Comparison of ENCODE assay signal across 32 mouse cellular contexts in genomic region chr12:73103713-73104112, GRCm38 (mm10). TPM values are rescaled to one million over a fixed set of nuclear protein-coding genes. Genes with fewer than 3 reads are reported as not detected.
DNase-seq lines count a peak whose midpoint lies in the region; ATAC-seq lines count a peak whose summit lies in the region.
"Had no signal": no experiment of that assay in that cellular context is flagged by ENCODE, and none has a peak within 500 bp of the region (broad histone marks: within the 10 kb centered on the region; RNA-seq: fewer than 3 reads in every experiment).

No protein-coding gene starts in this region.

- ATAC-seq in limb, embryonic 11.5 days (ENCODE audit: insufficient number of reproducible peaks, low FRiP score, low TSS enrichment, low read depth) = peak; percentile 60; the same call in 1 of the 2 replicates
- ATAC-seq in limb, embryonic 12.5 days (ENCODE audit: insufficient number of reproducible peaks, insufficient read depth, low FRiP score, low TSS enrichment, low read depth) = 0 out of 2 replicates have a peak, but pooled peaks have one; percentile 59
- ATAC-seq: CD4-positive, CD25-positive, alpha-beta regulatory T cell, adult 4 months; forebrain, embryonic 14.5 days; intestine, embryonic 16.5 days; lung, postnatal 0 days; midbrain, embryonic 13.5 days had no signal

- intact Hi-C loops in left cerebral cortex, postnatal 4 days (cut with DNase I) = no loop called here

- no peaks in the 10 kb centered on the region for H3K9me3 ChIP-seq in limb, embryonic 11.5 days (ENCODE audit: control insufficient read depth, low read length)
- H3K9me3 ChIP-seq in limb, embryonic 10.5 days (replicated peaks) = no peaks in the 10 kb centered on the region
- peaks cover 9% of the 10 kb centered on the region; the same call in 1 of the 2 replicates for H3K9me3 ChIP-seq in limb, embryonic 12.5 days
- H3K9me3 ChIP-seq: heart, embryonic 10.5 days; limb, embryonic 15.5 days; liver, embryonic 13.5 days; stomach, embryonic 15.5 days had no signal

- no peak overlapping the region for H3K4me3 ChIP-seq in limb, embryonic 11.5 days (ENCODE audit: low read depth, low read length)
- H3K4me3 ChIP-seq in limb, embryonic 10.5 days = no peak overlapping the region
- no peak overlapping the region for H3K4me3 ChIP-seq in limb, embryonic 12.5 days (replicated peaks)
- H3K4me3 ChIP-seq: heart, embryonic 10.5 days; hindbrain, embryonic 13.5 days; limb, embryonic 15.5 days; liver, embryonic 13.5 days; midbrain, embryonic 13.5 days; stomach, embryonic 15.5 days had no signal

- H3K9ac ChIP-seq in limb, embryonic 11.5 days (ENCODE audit: low read length) = no peak overlapping the region
- H3K9ac ChIP-seq in limb, embryonic 12.5 days (replicated peaks) = no peak overlapping the region
- H3K9ac ChIP-seq: hindbrain, embryonic 13.5 days; limb, embryonic 15.5 days; liver, embryonic 13.5 days; midbrain, embryonic 13.5 days; stomach, embryonic 15.5 days had no signal

- H3K4me1 ChIP-seq in limb, embryonic 11.5 days (ENCODE audit: control insufficient read depth, insufficient read depth, low read length) = peaks cover 3% of the 10 kb centered on the region; the same call in 1 of the 2 replicates
- peaks cover 7% of the 10 kb centered on the region for H3K4me1 ChIP-seq in limb, embryonic 10.5 days
- peaks cover 8% of the 10 kb centered on the region for H3K4me1 ChIP-seq in limb, embryonic 12.5 days (replicated peaks)
- H3K4me1 ChIP-seq: heart, embryonic 10.5 days; hindbrain, embryonic 13.5 days; limb, embryonic 15.5 days; liver, embryonic 13.5 days; midbrain, embryonic 13.5 days; stomach, embryonic 15.5 days had no signal

- H3K27me3 ChIP-seq in limb, embryonic 11.5 days (ENCODE audit: control insufficient read depth, insufficient read depth, low read length) = no peaks in the 10 kb centered on the region
- no peaks in the 10 kb centered on the region for H3K27me3 ChIP-seq in limb, embryonic 10.5 days (ENCODE audit: low read depth, poor library complexity, severe bottlenecking)
- no peaks in the 10 kb centered on the region for H3K27me3 ChIP-seq in limb, embryonic 12.5 days
- H3K27me3 ChIP-seq: limb, embryonic 15.5 days; midbrain, embryonic 13.5 days; stomach, embryonic 15.5 days had no signal

- 83% methylated on average over 12 of the region's 12 CpGs for WGBS in limb, embryonic 11.5 days
- WGBS in limb, embryonic 10.5 days = 83% methylated on average over 12 of the region's 12 CpGs
- WGBS in limb, embryonic 12.5 days = 79% methylated on average over 12 of the region's 12 CpGs

- peaks cover 19% of the 10 kb centered on the region for H3K36me3 ChIP-seq in limb, embryonic 11.5 days (ENCODE audit: control insufficient read depth, insufficient read depth, low read length)
- peaks cover 95% of the 10 kb centered on the region for H3K36me3 ChIP-seq in limb, embryonic 10.5 days
- peaks cover 68% of the 10 kb centered on the region for H3K36me3 ChIP-seq in limb, embryonic 12.5 days
- H3K36me3 ChIP-seq: liver, embryonic 13.5 days had no signal

- H3K4me2 ChIP-seq in limb, embryonic 11.5 days (ENCODE audit: low read depth, severe bottlenecking) = no peak overlapping the region
- H3K4me2 ChIP-seq in limb, embryonic 12.5 days = no peak overlapping the region
- H3K4me2 ChIP-seq: hindbrain, embryonic 13.5 days; limb, embryonic 15.5 days; liver, embryonic 13.5 days; midbrain, embryonic 13.5 days; stomach, embryonic 15.5 days had no signal

- no peak for DNase-seq in limb, embryonic 11.5 days (ENCODE audit: low spot score)
- DNase-seq in limb, embryonic 10.5 days (ENCODE audit: low spot score) = no peak
- peak; percentile 55 for DNase-seq in ZHBTc4 (ENCODE audit: low read depth, low spot score)
- no peak for DNase-seq in left cerebral cortex, postnatal 4 days
- DNase-seq in c-Kit-positive CD71-positive TER-119-positive erythroid progenitor cells, embryonic 14.5 days (ENCODE audit: low spot score) = no peak
- no peak for DNase-seq in kidney, adult 9 months
- DNase-seq: adrenal gland, postnatal 14 days; cerebellum, adult 11-12 months; cerebellum, postnatal 10 days; heart, postnatal 4 days; kidney, adult 8-10 months; kidney, postnatal 10 days; layer of hippocampus, postnatal 36 days; liver, embryonic 13.5 days; lung, adult 18-20 months; right cerebral cortex, postnatal 25 days; thymus, adult 2 months; thymus, postnatal 36 days had no signal

- H3K27ac ChIP-seq in limb, embryonic 11.5 days (replicated peaks; ENCODE audit: low read depth, low read length) = no peak overlapping the region
- H3K27ac ChIP-seq in limb, embryonic 10.5 days = no peak overlapping the region
- no peak overlapping the region for H3K27ac ChIP-seq in limb, embryonic 12.5 days
- H3K27ac ChIP-seq: heart, embryonic 10.5 days; hindbrain, embryonic 13.5 days; limb, embryonic 15.5 days; liver, embryonic 13.5 days; macrophage; midbrain, embryonic 13.5 days; stomach, embryonic 15.5 days had no signal

RNA-seq across cellular contexts. Expression of gene Six4, which starts 9.5 kb away (rescaled TPM):
- polyA plus RNA-seq in limb, embryonic 11.5 days (2014; fragmentation: Nextera tagmentation; extraction: Ambion mirVana) = 23.2 and 27.0 TPM in 2 replicates
- 17.2 and 20.8 TPM in 2 replicates for polyA plus RNA-seq in limb, embryonic 10.5 days (2016; fragmentation: Nextera tagmentation; extraction: Ambion mirVana)
- polyA plus RNA-seq in limb, embryonic 12.5 days (2016; fragmentation: Nextera tagmentation; extraction: Ambion mirVana) = 15.6 and 18.7 TPM in 2 replicates
- total RNA-seq in left cerebral cortex, postnatal 4 days (2021) = under 1 TPM; 0.34 to 0.38 TPM
- total RNA-seq: common myeloid progenitor, adult 5-6 weeks had no signal
- polyA plus RNA-seq: macrophage had no signal

RNA-seq across cellular contexts. Expression of gene Mnat1, which starts 19.8 kb away (rescaled TPM):
- polyA plus RNA-seq in limb, embryonic 11.5 days (2014; fragmentation: Nextera tagmentation; extraction: Ambion mirVana) = 50.4 and 51.6 TPM in 2 replicates
- polyA plus RNA-seq in limb, embryonic 10.5 days (2016; fragmentation: Nextera tagmentation; extraction: Ambion mirVana) = 37.9 and 39.7 TPM in 2 replicates
- polyA plus RNA-seq in limb, embryonic 12.5 days (2016; fragmentation: Nextera tagmentation; extraction: Ambion mirVana) = 40.7 and 43.7 TPM in 2 replicates
- 10 to 100 TPM; 15.6 to 16.5 TPM for total RNA-seq in left cerebral cortex, postnatal 4 days (2021)

RNA-seq across cellular contexts. Expression of gene Six1, which starts 50.0 kb away (rescaled TPM):
- 58.5 and 66.4 TPM in 2 replicates for polyA plus RNA-seq in limb, embryonic 11.5 days (2014; fragmentation: Nextera tagmentation; extraction: Ambion mirVana)
- polyA plus RNA-seq in limb, embryonic 10.5 days (2016; fragmentation: Nextera tagmentation; extraction: Ambion mirVana) = 18.0 and 32.6 TPM in 2 replicates
- 60.3 and 72.1 TPM in 2 replicates for polyA plus RNA-seq in limb, embryonic 12.5 days (2016; fragmentation: Nextera tagmentation; extraction: Ambion mirVana)
- total RNA-seq in left cerebral cortex, postnatal 4 days (2021) = under 1 TPM; 0.66 to 0.87 TPM
- total RNA-seq: megakaryocyte-erythroid progenitor cell, adult 5-6 weeks had no signal
- polyA plus RNA-seq: CD4-positive, CD25-positive, alpha-beta regulatory T cell, adult 4 months; intestine, embryonic 16.5 days; large intestine, adult 2 months; macrophage had no signal
